Mouse (Mus musculus) lung, embryonic 16.5 days (tissue): ENCODE measurements at regions not wholly inside any gene's neighbourhood (a gene's known extent, or its start where the extent isn't known, plus 50 kb on each side); places are given as distances from the start of the nearest gene placed in this dataset.

Experiments used
- ATAC-seq: fragments of 200-750 bp; cut with Nextera tagmentation; 2 replicates; pipeline ENCODE4 v1.8.0; 2017; ENCODE audit warnings: low read depth, mild to moderate bottlenecking, moderate library complexity
- H3K27ac ChIP-seq: fragments of 300-500 bp; sonication (generic); 2 replicates; pipeline ENCODE4 v1.5.1; 2014; ENCODE audit warnings: mild to moderate bottlenecking, control low read depth, low read length
- H3K27me3 ChIP-seq: fragments of 300-500 bp; sonication (generic); 2 replicates; pipeline ENCODE4 v1.6.1; 2014; ENCODE audit warnings: low read depth, low read length, mixed read lengths; ENCODE audit not compliant: control insufficient read depth, insufficient read depth
- H3K36me3 ChIP-seq: fragments of 300-500 bp; sonication (generic); 2 replicates; pipeline ENCODE4 v1.6.1; 2014; ENCODE audit warnings: low read length; ENCODE audit not compliant: control insufficient read depth, insufficient read depth
- H3K4me1 ChIP-seq: fragments of 300-500 bp; sonication (generic); replicated peaks from 2 replicates; pipeline ENCODE4 v1.6.1; 2014; ENCODE audit warnings: low read length, mixed read lengths; ENCODE audit not compliant: control insufficient read depth, insufficient read depth
- H3K4me2 ChIP-seq: fragments of 300-500 bp; sonication (generic); 2 replicates; pipeline ENCODE4 v1.6.1; 2014; ENCODE audit warnings: low read depth, low read length, control low read depth
- H3K4me3 ChIP-seq: fragments of 300-500 bp; sonication (generic); 2 replicates; pipeline ENCODE4 v1.5.1; 2014; ENCODE audit warnings: mild to moderate bottlenecking, low read length, control low read depth
- H3K9ac ChIP-seq: fragments of 300-500 bp; sonication (generic); 2 replicates; pipeline ENCODE4 v1.6.1; 2014; ENCODE audit warnings: low read length, control low read depth
- H3K9me3 ChIP-seq: fragments of 300-500 bp; sonication (generic); 2 replicates; pipeline ENCODE4 v1.6.1; 2016; ENCODE audit warnings: low read length; ENCODE audit not compliant: control insufficient read depth
- WGBS: fragments of 180-500 bp; shearing (Covaris S2); extraction: QIAGEN DNeasy Blood & Tissue Kit; methylation state at CpG from one replicate; pipeline ENCODE4 v1.1.7; 2014; 5-methylcytosine and 5-hydroxymethylcytosine counted together

DNA sequence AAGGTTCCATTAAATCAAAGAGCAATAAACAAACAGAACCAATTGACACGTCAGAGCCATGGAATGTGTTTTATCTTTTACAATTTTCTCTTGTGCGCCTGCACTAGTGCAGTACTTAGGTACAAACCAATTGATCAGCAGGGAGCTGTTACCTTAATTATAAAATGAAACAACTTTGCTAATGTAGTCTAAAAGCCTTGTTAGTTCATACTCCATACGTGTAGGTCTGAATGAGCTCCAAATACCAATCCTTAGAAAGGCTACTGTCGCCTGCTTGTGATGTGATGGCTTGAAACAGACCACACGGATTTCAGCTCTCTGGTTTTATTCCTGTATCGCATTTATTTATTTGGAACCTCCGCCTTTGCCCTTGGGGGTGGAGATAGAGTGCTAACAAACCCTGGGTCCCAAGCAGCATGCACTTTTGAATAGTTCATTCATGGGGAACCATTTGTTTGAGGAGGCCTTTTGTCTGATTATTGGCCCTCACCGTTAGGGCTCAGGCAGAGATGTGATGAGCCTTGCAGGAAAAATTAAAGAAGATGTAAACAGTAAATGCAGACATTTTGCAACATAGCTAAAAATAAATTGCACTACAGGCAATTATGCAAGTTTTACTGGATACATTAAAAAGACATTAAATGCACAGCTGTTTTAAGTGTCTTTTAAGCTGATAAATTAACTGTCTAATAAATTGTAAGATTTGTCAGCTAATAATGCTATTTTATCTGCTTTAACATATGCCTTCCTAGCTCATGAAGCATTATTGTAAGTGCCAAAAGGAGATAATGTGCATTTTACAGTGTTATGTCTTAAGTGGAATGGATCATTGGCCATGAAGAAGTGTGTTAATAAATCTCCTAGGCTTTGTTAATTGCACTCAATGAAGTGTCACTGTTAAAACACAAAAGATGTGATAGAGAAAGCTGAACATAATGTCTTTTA lies 496.0 kb upstream of the Pou3f4 start:
- no peaks in the 10 kb centered on the region for H3K27me3 ChIP-seq
- no peak overlapping the region for H3K4me2 ChIP-seq
- 52% methylated on average over 8 of the region's 8 CpGs for WGBS

DNA sequence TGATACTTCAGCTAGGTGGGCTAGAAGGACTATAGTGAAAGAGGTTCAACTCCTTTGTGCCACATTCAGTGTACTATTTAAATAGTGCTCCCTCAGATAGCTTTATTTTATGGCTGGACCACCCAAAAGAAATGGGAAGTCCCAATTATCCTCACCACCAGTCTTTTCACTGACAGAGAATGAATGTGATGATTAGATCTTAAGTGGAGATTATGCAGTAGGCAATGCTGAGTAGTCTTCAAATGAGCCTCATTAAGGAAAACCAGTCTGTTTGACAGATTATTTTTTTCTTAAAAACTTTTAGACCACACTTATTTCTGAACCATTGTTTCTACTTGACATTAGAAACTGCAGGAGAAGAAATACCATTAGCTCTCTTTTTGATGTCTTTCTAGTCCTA lies 493.8 kb upstream of the Pou3f4 start:
- no peak for ATAC-seq
- Histone ChIP-seq H3K27ac (no peak overlapping the region), H3K4me2 (no peak overlapping the region), H3K4me3 (no peak overlapping the region), H3K9me3 (no peaks in the 10 kb centered on the region), H3K36me3 (no peaks in the 10 kb centered on the region), H3K27me3 (no peaks in the 10 kb centered on the region), H3K9ac (no peak overlapping the region), H3K4me1 (no peaks in the 10 kb centered on the region)

More for the DNA sequence above, 496.0 kb upstream of the Pou3f4 start:
- no peaks in the 10 kb centered on the region for H3K36me3 ChIP-seq
- no peak overlapping the region for H3K9ac ChIP-seq
- no peaks in the 10 kb centered on the region for H3K4me1 ChIP-seq
- peak; percentile 52 for ATAC-seq
- no peak overlapping the region for H3K27ac ChIP-seq
- H3K4me3 ChIP-seq: no peak overlapping the region
- H3K9me3 ChIP-seq: no peaks in the 10 kb centered on the region

DNA sequence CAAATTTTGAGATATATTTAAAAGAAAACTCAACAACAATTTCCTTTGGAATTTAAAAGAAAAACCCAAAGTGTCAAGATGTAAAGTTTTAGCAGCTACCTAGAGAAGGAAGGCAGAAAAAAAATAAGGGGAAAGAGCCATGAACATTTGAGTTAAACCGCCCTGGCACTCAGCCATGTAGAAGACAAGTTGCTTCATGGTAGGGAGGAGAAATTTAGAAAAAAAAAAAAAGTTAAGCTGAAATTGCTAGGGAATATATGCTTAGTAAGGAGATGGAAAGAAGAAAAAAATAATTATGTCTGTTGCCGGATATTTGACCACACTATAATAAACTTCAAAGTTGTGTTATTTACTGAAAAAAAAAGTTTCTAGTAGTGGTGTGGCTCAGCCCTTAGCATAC lies 479.8 kb upstream of the Pou3f4 start:
- H3K27me3 ChIP-seq: no peaks in the 10 kb centered on the region
- H3K36me3 ChIP-seq: no peaks in the 10 kb centered on the region
- H3K4me1 ChIP-seq: no peaks in the 10 kb centered on the region
- H3K9me3 ChIP-seq: no peaks in the 10 kb centered on the region
- 75% methylated on average over 2 of the region's 2 CpGs for WGBS
- no peak for ATAC-seq
- no peak overlapping the region for H3K4me2 ChIP-seq
- no peak overlapping the region for H3K27ac ChIP-seq
- no peak overlapping the region for H3K4me3 ChIP-seq
- H3K9ac ChIP-seq: no peak overlapping the region

DNA sequence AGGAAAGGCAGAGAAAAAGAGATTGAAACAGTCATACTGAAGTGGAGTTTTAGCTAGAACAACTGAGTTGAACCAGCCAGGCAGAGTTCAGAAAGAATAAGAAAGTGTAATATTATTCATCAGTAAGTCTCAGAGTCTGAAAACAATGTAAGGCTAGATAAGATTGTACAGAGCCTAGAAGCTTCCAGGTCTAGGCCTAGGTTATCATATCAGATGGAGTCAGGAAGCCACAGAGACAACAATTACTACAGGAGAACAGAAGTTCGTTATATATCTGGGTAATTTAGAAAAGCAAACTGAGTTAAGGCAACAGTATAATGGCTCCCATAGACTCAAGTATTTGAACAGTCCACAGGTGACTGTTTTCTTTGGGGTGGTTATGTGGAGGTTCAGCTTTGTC lies 479.1 kb upstream of the Pou3f4 start:
- Histone ChIP-seq H3K27ac (no peak overlapping the region), H3K27me3 (no peaks in the 10 kb centered on the region), H3K36me3 (no peaks in the 10 kb centered on the region), H3K9ac (no peak overlapping the region), H3K4me3 (no peak overlapping the region), H3K9me3 (no peaks in the 10 kb centered on the region), H3K4me2 (no peak overlapping the region), H3K4me1 (no peaks in the 10 kb centered on the region)
- WGBS: 46% methylated on average over 1 of the region's 1 CpGs
- ATAC-seq: no peak
